Mouse (Mus musculus): ENCODE measurements around the gene Mamstr. TPM values are rescaled to one million over a fixed set of nuclear protein-coding genes. Genes with fewer than 3 reads are reported as not detected.
"Not testable (repeated sequence)": the region's sequence is repeated elsewhere in the genome, so short reads cannot be mapped to it uniquely, and the experiment has no call there.

Gene Mamstr
- total RNA-seq, 2 experiments from 2014 or later, result 6.0 to 8.4 TPM

DNA sequence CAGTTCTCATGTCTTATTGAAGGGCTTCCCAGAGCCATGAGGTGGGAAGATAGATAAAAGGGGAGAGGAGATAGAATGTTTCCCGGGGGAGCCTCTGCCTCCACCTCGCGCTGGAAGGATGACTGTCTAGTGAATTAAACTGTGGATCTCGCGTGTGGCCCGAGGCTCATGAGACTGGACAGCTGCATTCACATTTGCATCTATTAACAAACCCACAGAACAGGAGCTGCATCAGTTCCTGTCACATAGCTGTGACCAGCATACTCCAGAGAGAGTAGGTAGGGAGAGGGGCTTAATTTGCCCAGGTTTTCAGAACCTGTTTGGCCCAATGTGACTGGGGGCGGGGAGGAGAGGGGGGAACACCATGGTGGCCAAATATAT is 5.8 kb downstream of the Mamstr start:
- intact Hi-C loops (cut with DNase I), result no loop called here
- no peak for DNase-seq (ENCODE audit: low spot score)

DNA sequence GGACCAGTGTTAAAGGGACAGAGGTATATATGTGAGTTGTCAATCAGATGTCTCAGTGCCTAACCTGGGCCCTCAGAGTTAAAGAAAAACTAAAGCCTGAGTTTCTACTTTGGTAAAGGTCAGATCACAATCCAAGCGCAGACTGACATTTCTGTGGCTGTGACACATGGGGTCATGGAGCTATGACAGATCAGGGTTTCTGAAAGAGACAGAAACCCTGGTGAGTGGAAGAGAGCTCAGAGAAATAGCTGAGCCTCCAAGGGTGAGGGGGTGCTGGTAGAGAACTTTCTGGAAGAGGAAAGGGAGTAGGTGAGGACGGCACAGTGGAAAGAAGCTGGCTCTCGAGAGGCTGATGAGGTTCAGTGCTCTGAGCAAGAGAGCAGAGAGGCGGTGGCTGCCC is 6.9 kb downstream of the Mamstr start:
- intact Hi-C loops (cut with DNase I), result no loop called here
- DNase-seq (ENCODE audit: low spot score), result no peak

DNA sequence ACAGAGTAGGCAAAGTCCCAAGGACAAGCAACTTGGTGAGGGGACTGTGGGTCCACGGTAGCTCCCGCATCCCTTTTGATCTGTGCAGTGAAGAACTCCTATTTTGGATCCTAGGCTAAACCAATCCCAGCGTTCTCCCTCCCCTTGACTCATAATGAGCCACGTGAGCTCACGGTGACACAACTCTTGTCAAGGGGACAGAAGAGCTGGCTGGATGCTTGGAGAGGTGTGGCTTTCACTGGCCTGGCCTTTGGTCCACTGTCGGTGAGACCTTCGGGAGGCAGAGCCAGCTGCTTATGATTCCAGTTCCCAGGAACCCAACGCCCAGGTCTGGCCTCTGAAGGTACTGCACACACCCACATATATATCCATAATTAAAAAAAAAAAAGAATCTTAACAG is 9.6 kb downstream of the Mamstr start:
- intact Hi-C loops (cut with DNase I), result no loop called here
- no peak for DNase-seq (ENCODE audit: low spot score)

DNA sequence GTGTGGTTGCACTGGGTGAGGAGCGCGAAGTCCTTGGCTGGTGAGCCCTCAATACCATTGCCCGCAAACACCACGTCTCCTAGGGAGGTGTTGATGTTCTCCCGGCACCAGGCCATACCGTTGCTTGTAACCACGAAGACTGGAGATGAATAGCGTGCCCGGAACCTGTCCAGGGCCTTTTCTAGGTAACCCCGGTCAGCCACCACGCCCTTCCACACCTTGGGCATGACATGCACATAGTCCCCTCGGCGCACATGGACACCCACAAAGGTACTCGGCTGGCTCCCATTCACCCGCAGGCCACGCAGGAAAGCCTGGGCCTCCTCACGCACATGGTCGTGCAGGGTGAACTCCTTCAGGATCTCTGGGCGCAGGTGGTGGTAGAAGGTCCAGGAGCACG is 10.7 kb downstream of the Mamstr start:
- intact Hi-C loops (cut with DNase I); DNase-seq (ENCODE audit: low spot score): not testable (repeated sequence)

DNA sequence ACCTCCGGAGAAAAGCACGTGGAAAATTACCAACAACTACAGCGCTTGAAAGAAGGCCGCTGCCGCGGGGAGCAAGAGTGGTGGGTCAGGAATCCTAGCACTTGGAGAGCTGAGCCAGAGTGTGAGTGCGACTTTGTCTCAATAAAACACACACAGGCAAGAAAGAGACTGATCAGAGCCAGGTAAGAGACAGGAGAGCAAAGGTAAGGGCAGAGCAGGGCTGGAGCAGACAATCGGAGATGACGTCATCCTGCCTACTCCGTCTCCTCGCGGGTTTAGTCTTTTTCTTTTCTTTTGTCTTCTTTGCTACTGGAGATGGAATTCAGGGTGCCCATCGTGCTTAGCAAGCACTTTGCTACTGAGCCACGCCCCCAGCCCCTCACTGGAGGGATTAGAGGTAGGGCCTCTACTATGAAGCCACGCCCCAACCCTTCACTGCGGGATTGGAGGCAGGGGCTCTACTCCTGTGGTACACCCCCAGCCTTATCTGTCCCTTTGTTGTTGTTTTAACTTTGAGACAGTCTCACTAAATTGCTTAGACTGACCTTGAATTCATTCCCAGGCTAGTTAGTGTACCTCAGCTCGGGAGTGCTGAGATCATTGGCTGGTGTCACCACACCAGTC is 14.8 kb downstream of the Mamstr start:
- intact Hi-C loops (cut with DNase I), result no loop called here
- DNase-seq (ENCODE audit: low spot score), result no peak

DNA sequence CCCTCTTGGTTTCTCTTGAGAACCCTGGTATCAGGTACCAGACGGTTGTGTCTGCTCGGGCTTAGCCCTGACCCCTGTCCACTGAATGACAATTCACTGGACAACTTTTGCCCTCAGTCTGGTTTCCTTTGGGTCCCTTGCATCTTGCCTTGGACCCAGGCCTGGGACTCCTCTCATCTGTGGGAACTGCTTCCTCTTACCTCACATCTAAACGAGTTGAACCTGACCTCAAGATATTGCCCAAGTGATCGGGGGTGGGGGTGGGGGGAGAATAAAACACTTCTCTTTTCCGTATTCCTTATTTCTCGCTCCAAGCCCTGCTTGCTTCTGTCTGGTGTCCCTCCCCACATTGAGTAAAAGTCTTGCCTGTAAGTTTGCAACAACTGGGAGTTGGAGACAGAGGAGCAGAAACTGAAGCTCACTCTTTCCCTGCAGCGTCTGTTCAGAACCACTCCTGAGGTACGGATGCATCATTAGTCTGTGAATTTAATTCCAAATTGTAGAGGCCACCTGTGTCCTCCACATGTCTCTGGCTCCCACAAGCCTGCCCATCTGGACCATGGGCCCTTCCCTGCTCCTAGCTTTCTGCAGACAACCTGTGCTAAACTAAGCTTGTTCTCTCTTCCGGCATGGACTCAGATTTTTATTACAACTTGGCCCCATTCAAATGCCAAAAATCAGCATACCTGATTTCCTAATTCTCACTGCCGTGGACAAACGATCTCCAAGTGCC is 21.1 kb downstream of the Mamstr start:
- intact Hi-C loops (cut with DNase I), result no loop called here

DNA sequence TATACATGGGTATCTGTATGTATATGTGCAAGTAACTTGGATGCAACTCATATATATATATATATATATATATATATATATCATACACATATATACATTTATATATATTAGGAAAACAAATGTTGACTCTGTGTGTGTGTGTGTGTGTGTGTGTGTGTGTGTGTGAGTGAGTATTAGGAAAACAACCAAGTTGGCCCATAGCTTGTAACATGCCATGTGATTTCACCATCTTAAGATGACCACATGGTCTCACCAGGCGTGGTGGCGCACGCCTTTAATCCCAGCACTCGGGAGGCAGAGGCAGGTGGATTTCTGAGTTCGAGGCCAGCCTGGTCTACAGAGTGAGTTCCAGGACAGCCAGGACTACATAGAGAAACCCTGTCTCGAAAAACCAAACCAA is 21.9 kb downstream of the Mamstr start:
- DNase-seq (ENCODE audit: low spot score); intact Hi-C loops (cut with DNase I): not testable (repeated sequence)

More for the DNA sequence above, 21.1 kb downstream of the Mamstr start:
- no peak for DNase-seq (ENCODE audit: low spot score)

DNA sequence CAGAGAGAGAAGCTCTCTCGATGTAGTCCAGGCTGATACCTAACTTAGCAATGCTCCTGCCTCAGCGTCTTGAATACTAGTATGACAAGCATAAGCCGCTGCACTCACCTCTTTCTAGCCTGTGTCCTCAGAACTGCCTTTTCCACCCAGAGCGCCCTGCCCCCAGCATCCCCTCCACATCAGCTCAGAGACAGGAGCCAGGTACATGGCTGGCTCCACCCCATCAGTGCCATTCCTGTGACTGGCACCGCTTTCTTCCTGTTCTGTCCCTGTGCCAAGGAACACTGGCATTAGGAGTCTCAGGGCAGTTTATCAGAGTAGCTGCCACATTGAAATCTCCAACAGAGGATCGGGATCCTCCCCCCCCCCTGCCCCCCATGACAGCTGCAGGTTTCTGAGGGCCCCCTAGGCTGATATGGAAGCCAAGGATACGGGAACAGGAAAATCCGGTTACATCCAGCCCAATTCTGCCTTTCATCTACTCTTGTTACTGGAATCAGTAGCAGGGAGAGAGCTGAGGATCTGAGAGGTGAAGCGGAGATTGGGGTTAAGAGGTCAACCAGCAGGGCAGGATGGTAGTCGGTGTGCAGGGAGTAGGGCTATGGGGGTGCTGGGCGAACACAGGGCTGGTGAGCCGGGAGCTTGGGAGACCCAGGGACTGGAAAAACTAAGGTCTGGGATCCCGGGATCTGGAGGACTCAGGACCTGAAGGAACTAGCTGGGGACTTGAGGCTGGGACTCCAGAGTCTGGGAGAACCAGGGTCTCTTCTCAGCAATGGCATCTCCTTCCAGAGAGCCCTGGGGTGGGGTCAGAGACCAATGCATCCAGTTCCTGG is 25.7 kb downstream of the Mamstr start:
- DNase-seq (ENCODE audit: low spot score), result no peak
- intact Hi-C loops (cut with DNase I), result no loop called here

DNA sequence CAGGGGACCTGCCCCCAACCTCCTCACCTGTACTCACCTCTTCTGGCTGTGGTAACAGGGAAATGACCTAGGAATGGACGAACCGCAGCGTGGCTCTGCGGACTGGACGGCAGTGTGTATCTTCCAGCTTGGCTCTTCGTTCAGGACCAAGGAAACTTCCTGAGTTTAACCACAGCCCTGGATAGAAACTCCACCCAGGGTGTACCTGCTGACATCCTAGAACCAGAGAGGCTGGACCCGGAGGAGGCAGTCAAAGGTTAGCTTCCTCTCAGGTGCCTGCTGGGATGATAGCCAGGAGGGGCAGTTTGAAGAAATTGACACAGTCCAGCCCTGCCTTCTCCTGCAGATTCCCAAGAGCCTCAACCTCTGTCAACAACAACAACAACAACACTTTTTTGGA is 26.4 kb downstream of the Mamstr start, which contains the start of gene Fut2:
Gene Fut2, minus strand, starts transcription at position 234 of the 400 bp plus-strand sequence.
- intact Hi-C loops (cut with DNase I), result no loop called here
- no peak for DNase-seq (ENCODE audit: low spot score)

DNA sequence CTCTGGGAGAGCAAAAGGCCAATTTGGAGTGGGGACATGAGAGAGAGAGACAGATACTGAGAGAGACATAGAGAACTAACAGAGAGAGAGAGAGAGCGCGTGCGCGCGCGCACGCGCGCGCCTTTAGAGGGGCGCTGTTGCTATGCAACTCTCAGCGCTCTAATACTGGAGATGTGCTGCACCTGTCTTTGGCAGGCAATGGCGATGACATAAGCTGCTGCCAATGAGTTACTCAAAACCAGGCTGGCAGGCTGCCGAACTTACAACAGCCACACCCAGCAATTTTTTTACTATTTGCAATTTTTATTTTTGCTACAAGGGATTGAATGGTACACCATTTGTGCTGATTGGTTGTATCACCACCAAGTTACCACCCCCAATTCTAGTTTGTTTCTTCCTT is 28.0 kb downstream of the Mamstr start:
- DNase-seq (ENCODE audit: low spot score), result no peak
- intact Hi-C loops (cut with DNase I), result no loop called here

DNA sequence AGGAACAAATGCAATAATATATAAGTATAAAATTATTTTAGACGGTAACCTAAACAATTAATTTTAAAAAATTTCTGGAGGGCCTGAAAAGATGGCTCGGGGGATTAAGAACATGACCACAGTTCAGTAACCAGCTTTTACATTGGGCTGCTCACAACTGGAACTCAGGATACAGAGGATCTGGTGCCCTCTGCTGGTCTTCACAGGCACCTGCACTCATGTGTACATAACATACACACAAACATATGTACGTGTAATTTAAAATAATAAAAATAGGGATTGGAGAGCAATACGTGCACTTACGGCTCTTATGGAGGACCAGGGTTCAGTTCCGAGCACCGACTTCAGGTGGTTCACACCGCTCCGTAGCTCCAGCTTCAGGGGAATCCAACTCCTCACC is 29.1 kb downstream of the Mamstr start:
- DNase-seq (ENCODE audit: low spot score), result no peak
- intact Hi-C loops (cut with DNase I), result no loop called here

DNA sequence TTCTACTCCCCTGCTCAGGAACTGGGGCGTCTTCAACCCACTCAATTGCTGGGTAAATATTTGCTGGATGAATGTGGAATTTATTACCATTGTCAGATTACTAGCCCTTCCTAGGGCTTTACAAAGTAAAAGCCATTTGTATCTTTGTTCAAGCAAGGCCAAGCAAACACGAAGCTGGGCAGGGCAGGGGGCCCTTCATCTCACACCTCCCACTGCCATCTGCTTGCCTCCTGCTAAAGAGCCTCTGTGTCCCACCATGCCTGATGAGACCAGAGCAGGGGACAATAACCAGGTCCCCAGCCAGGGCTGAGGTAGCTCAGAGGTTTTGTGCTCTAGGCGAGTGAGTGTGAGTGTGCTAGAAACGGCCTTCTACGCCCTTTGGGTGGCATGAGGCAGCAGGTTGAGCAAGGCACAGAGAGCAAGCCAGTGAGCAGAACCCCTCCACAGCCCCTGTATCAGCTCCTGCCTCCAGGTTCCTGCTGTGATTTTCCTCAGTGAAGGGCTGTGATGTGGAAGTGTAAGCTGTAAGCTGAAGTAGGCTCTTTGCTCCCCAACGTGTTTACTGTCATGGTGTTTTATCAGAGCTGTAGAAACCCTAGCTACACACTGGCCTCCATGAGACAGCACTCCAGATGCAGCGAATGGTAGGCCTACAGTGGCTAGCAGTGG is 38.0 kb downstream of the Mamstr start:
- intact Hi-C loops (cut with DNase I), result no loop called here
- DNase-seq (ENCODE audit: low spot score), result no peak

DNA sequence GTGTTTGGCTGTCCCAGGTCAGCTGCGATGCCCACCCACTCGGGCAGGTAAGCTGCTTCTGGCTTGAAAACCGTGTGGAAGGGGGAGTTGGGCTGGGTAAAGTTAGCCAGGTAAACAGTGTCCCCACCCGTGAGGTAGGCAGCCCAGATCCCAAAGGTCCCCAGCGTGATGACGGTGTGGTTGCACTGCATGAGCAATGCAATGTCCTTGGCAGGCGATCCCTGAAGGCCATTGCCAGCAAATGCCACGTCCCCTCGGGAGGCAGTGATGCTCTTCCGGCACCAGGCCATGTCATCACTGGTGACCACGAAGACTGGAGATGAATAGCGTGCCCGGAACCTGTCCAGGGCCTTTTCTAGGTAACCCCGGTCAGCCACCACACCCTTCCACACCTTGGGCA is 38.7 kb downstream of the Mamstr start:
- intact Hi-C loops (cut with DNase I), result no loop called here
- DNase-seq (ENCODE audit: low spot score), result no peak

DNA sequence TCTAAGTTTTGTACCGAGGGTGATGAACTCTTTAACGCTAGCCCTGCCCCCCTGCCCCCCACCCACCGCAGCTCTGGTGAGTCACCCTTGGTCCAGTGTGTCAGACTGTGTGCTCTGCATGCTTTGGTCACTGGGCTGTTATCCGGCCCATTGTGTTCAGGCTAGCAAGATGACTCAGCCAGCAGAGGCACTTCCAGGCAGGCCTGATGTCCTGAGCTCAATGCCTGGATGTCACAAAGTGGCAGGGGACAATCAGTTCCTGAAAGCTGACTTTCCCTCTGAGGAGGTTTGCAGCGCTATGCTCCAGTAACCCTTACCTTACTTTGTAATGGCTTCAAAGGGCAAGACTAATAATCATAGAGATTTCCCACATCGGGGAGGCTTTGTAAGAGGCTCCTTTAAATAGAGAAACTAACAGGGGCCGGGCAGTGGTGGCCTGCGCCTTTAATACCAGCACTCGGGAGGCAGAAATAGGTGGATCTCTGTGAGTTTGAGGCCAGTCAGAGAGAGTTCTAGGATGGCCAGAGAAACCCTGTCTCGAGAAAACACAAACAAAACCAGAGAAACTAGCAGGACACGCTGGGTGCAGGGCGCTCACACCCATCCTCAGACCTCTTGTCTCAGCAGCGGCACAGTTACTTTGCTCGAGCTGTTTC is 40.3 kb downstream of the Mamstr start:
- intact Hi-C loops (cut with DNase I), result loop anchor here (10.0 kb wide), 1 partner anchor 205 kb away; no protein-coding TSS in a partner anchor
- DNase-seq (ENCODE audit: low spot score), result peak; percentile 72

DNA sequence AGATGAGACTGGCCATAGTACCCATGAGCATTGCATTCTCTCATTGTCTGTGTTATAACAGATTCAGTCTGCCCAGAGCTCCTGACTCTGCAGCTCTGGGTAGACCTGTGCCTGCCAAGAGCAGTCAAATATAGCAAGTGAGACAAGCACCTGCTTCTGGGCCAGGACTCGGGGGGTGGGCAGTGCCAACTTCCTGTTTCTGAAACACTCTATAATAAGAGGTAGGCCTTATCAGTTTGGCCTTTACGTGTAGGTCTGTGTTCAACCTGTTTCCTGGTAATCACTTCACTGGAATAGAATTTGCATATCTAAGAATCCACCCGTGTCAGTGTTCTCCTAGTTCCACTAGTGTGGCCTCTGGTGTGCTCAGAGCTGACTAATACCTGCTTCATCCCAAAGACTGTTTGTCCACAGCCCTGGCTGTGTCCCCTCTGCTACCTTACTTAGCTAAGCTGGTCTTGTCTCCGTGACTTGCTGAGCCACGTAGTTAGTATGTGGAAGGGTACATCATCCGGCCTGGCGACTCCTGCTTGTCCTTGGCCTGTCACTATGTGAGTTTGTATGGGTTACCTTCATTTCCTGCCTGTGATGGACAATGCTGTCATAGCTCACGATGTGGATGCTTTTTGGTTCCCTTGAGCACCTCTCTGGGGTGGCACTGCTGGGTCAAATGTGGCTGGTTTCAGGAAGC is 41.4 kb downstream of the Mamstr start:
- intact Hi-C loops (cut with DNase I), result loop anchor here (10.0 kb wide), 1 partner anchor 206 kb away; no protein-coding TSS in a partner anchor
- no peak for DNase-seq (ENCODE audit: low spot score)

DNA sequence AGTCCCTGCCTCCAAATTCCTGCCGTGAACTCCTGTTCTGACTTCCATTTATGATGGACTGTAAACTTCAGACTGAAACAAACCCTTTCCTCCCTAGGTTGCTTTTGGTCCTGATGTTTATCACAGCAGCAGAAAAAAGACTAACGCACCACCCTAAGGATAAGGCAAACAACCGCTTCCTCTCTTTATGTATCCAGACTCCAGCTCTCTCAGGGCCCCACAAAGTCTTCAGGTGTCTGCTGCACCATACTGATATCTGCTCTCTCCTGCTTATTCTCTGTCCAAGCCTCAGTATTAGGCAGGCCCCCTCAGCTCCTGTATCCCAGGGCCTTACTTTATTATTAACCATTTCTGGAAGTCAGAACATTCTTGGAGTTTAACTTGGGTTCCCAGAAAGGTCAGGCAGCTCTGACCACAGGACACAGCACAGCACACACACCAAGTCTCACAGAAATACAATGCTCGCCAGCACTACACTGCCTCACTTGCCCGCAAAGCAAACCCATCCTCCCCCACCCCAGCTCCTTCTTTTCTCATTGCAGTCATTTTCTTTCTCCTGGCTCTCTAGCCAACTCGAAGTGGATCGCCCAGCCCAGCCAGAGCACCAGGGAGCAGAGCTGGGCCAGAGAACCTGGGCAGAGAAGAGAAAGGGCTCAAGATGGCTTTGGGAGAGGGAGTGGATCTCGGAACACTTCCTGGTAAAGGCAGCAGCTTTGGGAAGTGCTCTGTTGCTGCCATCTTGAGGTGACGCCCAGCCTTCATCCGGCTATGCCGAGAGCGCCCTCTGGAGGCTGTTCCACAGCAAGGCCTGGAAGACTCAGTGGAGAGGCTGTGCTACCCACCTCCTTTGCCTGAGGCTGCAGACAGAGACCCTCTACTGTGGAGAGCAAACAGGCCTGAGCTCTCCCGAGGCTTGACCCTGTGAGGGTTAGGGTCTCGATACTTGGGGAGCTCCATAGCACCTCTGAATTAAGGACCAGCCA is 42.7 kb downstream of the Mamstr start:
- intact Hi-C loops (cut with DNase I), result loop anchor here (2.0 to 10.0 kb wide), 4 partner anchors 42 to 208 kb away; no protein-coding TSS in a partner anchor
- DNase-seq (ENCODE audit: low spot score), result peak; percentile 77

DNA sequence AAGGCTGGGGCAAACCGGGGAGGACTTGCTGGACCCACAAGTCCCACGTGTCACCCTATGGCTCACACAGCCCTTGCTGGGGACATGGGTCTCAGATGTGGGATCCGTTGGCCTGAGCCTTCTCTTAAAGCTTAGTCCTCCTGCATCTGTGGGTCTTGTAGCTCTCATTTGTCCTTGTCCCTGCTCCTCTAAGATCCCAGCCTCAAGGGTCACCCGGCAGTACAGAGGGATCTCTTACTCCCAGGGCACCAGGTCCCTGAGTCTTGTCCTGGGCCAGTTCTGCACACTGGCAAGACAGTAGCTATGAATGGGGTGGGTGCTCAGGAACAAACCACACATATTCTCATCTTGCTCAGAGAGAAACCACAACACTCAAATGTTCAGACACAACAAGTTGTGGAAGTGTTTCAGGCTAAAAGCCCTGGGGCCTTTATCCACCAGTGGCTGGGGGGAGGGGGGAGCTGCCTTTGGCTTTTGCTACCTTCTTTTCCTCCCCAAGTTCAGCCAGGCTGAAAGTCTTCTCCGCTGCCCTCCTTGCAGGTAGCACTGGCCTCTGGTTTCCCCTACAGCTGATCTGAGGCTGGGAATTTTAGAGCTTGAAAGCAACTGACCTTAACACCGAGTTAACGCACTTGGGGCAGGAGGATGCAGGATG is 43.7 kb downstream of the Mamstr start, which contains the start of gene Ntn5:
Gene Ntn5, plus strand, starts transcription at position 627 of the 655 bp plus-strand sequence.
- intact Hi-C loops (cut with DNase I), result loop anchor here (2.0 to 10.0 kb wide), 4 partner anchors 43 to 209 kb away; no protein-coding TSS in a partner anchor

More for the DNA sequence above, 43.7 kb downstream of the Mamstr start, which contains the start of gene Ntn5:
- DNase-seq (ENCODE audit: low spot score), result no peak
